Mouse (Mus musculus) ES-E14 (cell line): ENCODE data around the gene Hand2. TPM values are rescaled to one million over a fixed set of nuclear protein-coding genes. Genes with fewer than 3 reads are reported as not detected.

Experiments
- DNase-seq: peaks from one replicate; pipeline ENCODE4 v3.0.0-alpha.2; 2013; ENCODE audit warnings: low read depth, low spot score
- H3K27ac ChIP-seq: 2 replicates; pipeline ENCODE4 v1.5.1; 2012; ENCODE audit warnings: low read depth, mild to moderate bottlenecking, low read length, moderate library complexity, mixed read lengths; ENCODE audit not compliant: poor library complexity, insufficient read depth, severe bottlenecking
- H3K36me3 ChIP-seq: 2 replicates; pipeline ENCODE4 v1.6.1; 2012; ENCODE audit warnings: mild to moderate bottlenecking, low read length, moderate library complexity, mixed read lengths; ENCODE audit not compliant: control insufficient read depth, poor library complexity, insufficient read depth, severe bottlenecking
- H3K4me1 ChIP-seq, 2 experiments: fragments of 150-350 bp in 1 of 2; sonication (generic) in 1 of 2; 2 replicates each; pipeline ENCODE4 v1.6.1; 2012; ENCODE audit warnings: low read length in 2 of 2, mild to moderate bottlenecking in 1 of 2, mixed read lengths in 1 of 2; ENCODE audit not compliant: control insufficient read depth in 2 of 2, insufficient read depth in 2 of 2, poor library complexity in 1 of 2
- H3K4me3 ChIP-seq, 2 experiments: fragments of 150-350 bp in 1 of 2; sonication (generic) in 1 of 2; 2 replicates each; pipeline ENCODE4 v1.5.1; 2012; ENCODE audit warnings: low read length in 2 of 2, low read depth in 1 of 2, mild to moderate bottlenecking in 1 of 2, mixed read lengths in 1 of 2; ENCODE audit not compliant: insufficient read depth in 1 of 2, poor library complexity in 1 of 2, severe bottlenecking in 1 of 2
- H3K9ac ChIP-seq: 2 replicates; pipeline ENCODE4 v1.6.1; 2012; ENCODE audit warnings: low read depth, mild to moderate bottlenecking, low read length, mixed read lengths; ENCODE audit not compliant: poor library complexity, insufficient read depth, severe bottlenecking
- H3K9me3 ChIP-seq: fragments of 150-350 bp; sonication (generic); 2 replicates; pipeline ENCODE4 v1.6.1; 2012; ENCODE audit warnings: low read depth, mild to moderate bottlenecking, low read length; ENCODE audit not compliant: control insufficient read depth, insufficient read depth
- CHD2 ChIP-seq: IDR thresholded peaks from 2 replicates; pipeline ENCODE4 v1.6.1; 2014; ENCODE audit warnings: mild to moderate bottlenecking, low read depth, low read length, inconsistent platforms
- HCFC1 ChIP-seq: IDR thresholded peaks from 2 replicates; pipeline ENCODE4 v1.6.1; 2012; ENCODE audit warnings: low read length, inconsistent platforms, borderline replicate concordance; ENCODE audit not compliant: insufficient read depth
- MAFK ChIP-seq: IDR thresholded peaks from 2 replicates; pipeline ENCODE4 v1.6.1; 2014; ENCODE audit warnings: mild to moderate bottlenecking, low read depth, low read length, inconsistent platforms; ENCODE audit not compliant: insufficient read depth
- ZC3H11A ChIP-seq: IDR thresholded peaks from 2 replicates; pipeline ENCODE4 v1.6.1; 2012; ENCODE audit warnings: low read depth, mild to moderate bottlenecking, inconsistent platforms, low read length, borderline replicate concordance
- ZNF384 ChIP-seq: IDR thresholded peaks from 2 replicates; pipeline ENCODE4 v1.6.1; 2012; ENCODE audit warnings: low read depth, low read length, inconsistent platforms
- in situ Hi-C, 2 experiments: fragments of 600-800 bp; cut with MboI; formaldehyde crosslinking; loops; one replicate each; pipeline ENCODE4 v1.15.1; 2025; ENCODE audit warnings: low sequenced_read_pairs in 2 of 2, inconsistent platforms in 1 of 2; ENCODE audit not compliant: unreplicated experiment in 2 of 2
- total RNA-seq: library from RNA; depleted of rRNA; stranded (reverse); fragments of 300-350 nt; gene quantifications from 2 replicates; pipeline ENCODE4 v1.2.3, GENCODE M21; 2012

The Hand2 gene
- total RNA-seq, 1 experiment, result 0.18 TPM

DNA sequence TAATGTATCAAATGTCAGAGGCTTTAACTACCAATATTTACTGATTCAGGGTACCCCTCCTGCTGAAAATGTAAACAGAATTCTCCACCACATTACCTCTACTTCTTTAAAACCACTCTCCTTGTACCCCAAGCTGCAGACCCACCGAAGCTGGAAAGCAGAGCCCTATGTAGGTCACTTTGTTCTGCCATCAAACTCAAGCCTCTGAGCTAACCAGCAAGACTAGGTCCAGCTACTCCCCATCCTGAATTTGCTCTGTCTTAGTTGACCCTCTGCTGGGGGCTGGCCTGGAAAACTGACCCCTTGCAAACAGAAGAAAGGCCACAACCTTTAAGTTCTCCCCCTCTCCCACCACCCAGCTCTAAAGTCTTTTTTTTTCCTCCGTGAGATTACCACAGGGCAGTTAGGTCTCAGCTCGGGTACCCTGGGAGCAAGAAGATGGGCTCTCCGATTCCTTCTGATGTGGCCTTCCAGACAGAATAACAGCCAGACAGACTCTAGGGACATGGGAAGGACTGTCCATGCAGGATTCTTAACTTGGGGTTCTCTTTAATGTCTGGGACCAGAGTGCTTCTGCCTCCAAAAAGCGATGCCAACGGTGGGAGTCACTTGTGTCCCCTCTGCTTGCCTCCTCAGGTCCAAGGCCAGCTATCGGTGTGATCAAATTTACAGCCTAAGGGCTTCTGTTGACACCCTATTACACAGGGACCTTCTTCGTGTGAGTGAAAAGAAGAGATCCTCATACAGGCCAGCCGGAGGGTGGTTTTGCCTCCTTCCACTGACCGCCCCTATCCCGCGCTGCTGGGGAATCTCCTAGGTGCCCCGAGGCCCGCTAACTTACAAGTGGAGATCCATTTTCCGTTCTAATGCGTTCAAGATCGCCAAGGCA is 1.4 kb upstream of the Hand2 start:
- Histone ChIP-seq H3K27ac (no peak overlapping the region), H3K4me3 (no peak overlapping the region), H3K9ac (no peak overlapping the region), H3K4me1 (peaks cover 0 to 4% of the 10 kb centered on the region in 2 experiments; a peak in 2 of 4 replicates), H3K36me3 (no peaks in the 10 kb centered on the region), H3K9me3 (no peaks in the 10 kb centered on the region)
- TF ChIP-seq ZC3H11A (no peak), MAFK (no peak), ZNF384 (no peak), HCFC1 (no peak), CHD2 (no peak)
- in situ Hi-C loops, result no loop called here
- DNase-seq, result no peak

- Histone ChIP-seq H3K9ac (no peak overlapping the region), H3K9me3 (no peaks in the 10 kb centered on the region), H3K36me3 (no peaks in the 10 kb centered on the region), H3K4me3 (no peak overlapping the region), H3K4me1 (peaks cover 0 to 4% of the 10 kb centered on the region in 2 experiments; a peak in 2 of 4 replicates), H3K27ac (no peak overlapping the region)
- DNase-seq, result no peak
- no peak for TF ChIP-seq ZC3H11A
- no peak for TF ChIP-seq ZNF384
- TF ChIP-seq CHD2, result no peak
- no peak for TF ChIP-seq HCFC1
- no peak for TF ChIP-seq MAFK
- in situ Hi-C loops, result no loop called here
Observed at GRCm38 (mm10) chr8:57319981-57320585, 700 bp upstream of the Hand2 start.

DNA sequence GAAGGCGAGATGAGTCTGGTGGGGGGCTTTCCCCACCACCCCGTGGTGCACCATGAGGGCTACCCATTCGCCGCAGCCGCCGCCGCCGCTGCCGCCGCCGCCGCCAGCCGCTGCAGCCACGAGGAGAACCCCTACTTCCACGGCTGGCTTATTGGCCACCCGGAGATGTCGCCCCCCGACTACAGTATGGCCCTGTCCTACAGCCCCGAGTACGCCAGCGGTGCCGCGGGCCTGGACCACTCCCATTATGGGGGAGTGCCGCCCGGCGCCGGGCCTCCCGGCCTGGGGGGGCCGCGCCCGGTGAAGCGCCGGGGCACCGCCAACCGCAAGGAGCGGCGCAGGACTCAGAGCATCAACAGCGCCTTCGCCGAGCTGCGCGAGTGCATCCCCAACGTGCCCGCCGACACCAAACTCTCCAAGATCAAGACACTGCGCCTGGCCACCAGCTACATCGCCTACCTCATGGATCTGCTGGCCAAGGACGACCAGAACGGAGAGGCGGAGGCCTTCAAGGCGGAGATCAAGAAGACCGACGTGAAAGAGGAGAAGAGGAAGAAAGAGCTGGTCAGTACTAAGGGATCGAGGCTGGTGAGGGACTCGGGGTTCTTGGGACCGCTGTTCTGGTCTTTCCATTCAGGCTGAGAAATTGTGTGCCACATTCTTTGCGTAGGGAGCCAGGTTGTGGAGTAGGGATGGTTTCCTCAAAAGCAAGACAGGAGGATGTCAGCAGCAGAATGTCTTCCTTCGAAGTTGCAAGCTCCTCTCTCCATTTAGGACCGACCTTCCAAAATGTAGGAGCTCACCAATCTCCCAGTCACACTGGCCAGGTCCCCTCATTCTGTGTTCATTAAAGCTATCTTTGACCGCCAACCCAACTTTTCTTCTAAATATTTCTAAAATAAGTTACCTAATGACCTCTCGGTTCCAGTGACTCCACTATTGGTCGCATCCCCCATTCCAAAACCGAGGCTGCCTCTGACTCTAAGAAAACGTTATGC is 1.4 kb downstream of the Hand2 start:
- H3K9ac ChIP-seq, result no peak overlapping the region
- H3K9me3 ChIP-seq, result no peaks in the 10 kb centered on the region
- peak overlapping the region; percentile 23 to 45; a peak in 3 of 4 replicates for H3K4me3 ChIP-seq
- H3K27ac ChIP-seq, result no peak overlapping the region
- no peak for TF ChIP-seq HCFC1
- TF ChIP-seq ZNF384, result no peak
- TF ChIP-seq MAFK, result no peak
- TF ChIP-seq CHD2, result no peak
- TF ChIP-seq ZC3H11A, result no peak
- in situ Hi-C loops, result no loop called here
- no peaks in the 10 kb centered on the region for H3K36me3 ChIP-seq
- DNase-seq, result no peak
- peaks cover 0 to 4% of the 10 kb centered on the region in 2 experiments; a peak in 2 of 4 replicates for H3K4me1 ChIP-seq
